Mouse (Mus musculus): ENCODE measurements at regions not wholly inside any gene's neighbourhood (a gene's known extent, or its start where the extent isn't known, plus 50 kb on each side); places are given as distances from the start of the nearest gene placed in this dataset.

GRCm38 (mm10) chr14:72004371-72004770 is 487.3 kb downstream of the Gm9195 start:
- H3K27ac ChIP-seq, result no peak overlapping the region
- peaks cover 7% of the 10 kb centered on the region; the same call in 1 of the 2 replicates for H3K4me1 ChIP-seq
- no peaks in the 10 kb centered on the region for H3K27me3 ChIP-seq (ENCODE audit: low read depth, poor library complexity, severe bottlenecking)
- DNase-seq (ENCODE audit: low spot score), result no peak
- no peaks in the 10 kb centered on the region for H3K9me3 ChIP-seq (replicated peaks)
- 84% methylated on average over 2 of the region's 2 CpGs for WGBS
- H3K4me3 ChIP-seq, result no peak overlapping the region
- H3K36me3 ChIP-seq, result no peaks in the 10 kb centered on the region

GRCm38 (mm10) chr14:72002205-72003138 is 489.2 kb downstream of the Gm9195 start:
- H3K27me3 ChIP-seq (ENCODE audit: low read depth, poor library complexity, severe bottlenecking), result no peaks in the 10 kb centered on the region
- no peak for DNase-seq (ENCODE audit: low spot score)
- peaks cover 7% of the 10 kb centered on the region; the same call in 1 of the 2 replicates for H3K4me1 ChIP-seq
- 70% methylated on average over 7 of the region's 7 CpGs for WGBS
- no peaks in the 10 kb centered on the region for H3K36me3 ChIP-seq
- no peak overlapping the region for H3K27ac ChIP-seq
- H3K4me3 ChIP-seq, result no peak overlapping the region
- H3K9me3 ChIP-seq (replicated peaks), result no peaks in the 10 kb centered on the region

- Histone ChIP-seq H3K36me3 (no peaks in the 10 kb centered on the region), H3K27ac (no peak overlapping the region), H3K27me3 (ENCODE audit: low read depth, poor library complexity, severe bottlenecking) (no peaks in the 10 kb centered on the region), H3K9me3 (replicated peaks) (no peaks in the 10 kb centered on the region), H3K4me3 (no peak overlapping the region), H3K4me1 (no peaks in the 10 kb centered on the region)
- WGBS, result 92% methylated on average over 4 of the region's 4 CpGs
- no peak for DNase-seq (ENCODE audit: low spot score)
These were observed 518.6 kb downstream of the Gm9195 start for GRCm38 (mm10) chr14:71973016-71973415.

GRCm38 (mm10) chr14:71972521-71972920 is 519.1 kb downstream of the Gm9195 start:
- 98% methylated on average over 1 of the region's 1 CpGs for WGBS
- H3K27ac ChIP-seq, result no peak overlapping the region
- no peaks in the 10 kb centered on the region for H3K4me1 ChIP-seq
- no peaks in the 10 kb centered on the region for H3K36me3 ChIP-seq
- no peak overlapping the region for H3K4me3 ChIP-seq
- DNase-seq (ENCODE audit: low spot score), result no peak
- no peaks in the 10 kb centered on the region for H3K9me3 ChIP-seq (replicated peaks)
- no peaks in the 10 kb centered on the region for H3K27me3 ChIP-seq (ENCODE audit: low read depth, poor library complexity, severe bottlenecking)

DNA sequence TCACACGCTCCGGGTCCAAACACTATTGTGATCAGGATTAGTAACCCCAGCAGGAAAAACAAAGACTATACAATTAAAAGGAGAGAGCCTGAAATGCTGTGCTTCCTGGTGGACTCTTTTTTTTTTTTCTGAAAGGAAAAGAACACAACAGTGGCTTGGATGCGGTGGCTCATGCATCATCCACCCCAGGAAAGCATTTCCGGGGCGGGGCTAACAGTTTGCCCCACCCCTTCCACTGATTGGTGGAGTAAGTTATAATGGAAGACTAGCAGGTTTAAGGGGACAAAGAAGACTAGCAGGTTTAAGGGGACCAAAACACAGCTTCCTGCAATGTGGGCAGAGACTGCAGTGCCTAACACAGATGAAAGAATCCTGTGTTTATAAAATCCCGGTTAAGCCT is 524.0 kb downstream of the Gm9195 start:
- H3K27me3 ChIP-seq (ENCODE audit: low read depth, poor library complexity, severe bottlenecking), result no peaks in the 10 kb centered on the region
- WGBS, result 72% methylated on average over 6 of the region's 6 CpGs
- no peak for DNase-seq (ENCODE audit: low spot score)
- H3K36me3 ChIP-seq, result no peaks in the 10 kb centered on the region
- H3K9me3 ChIP-seq (replicated peaks), result no peaks in the 10 kb centered on the region
- H3K27ac ChIP-seq, result no peak overlapping the region
- no peak overlapping the region for H3K4me3 ChIP-seq
- H3K4me1 ChIP-seq, result no peaks in the 10 kb centered on the region

DNA sequence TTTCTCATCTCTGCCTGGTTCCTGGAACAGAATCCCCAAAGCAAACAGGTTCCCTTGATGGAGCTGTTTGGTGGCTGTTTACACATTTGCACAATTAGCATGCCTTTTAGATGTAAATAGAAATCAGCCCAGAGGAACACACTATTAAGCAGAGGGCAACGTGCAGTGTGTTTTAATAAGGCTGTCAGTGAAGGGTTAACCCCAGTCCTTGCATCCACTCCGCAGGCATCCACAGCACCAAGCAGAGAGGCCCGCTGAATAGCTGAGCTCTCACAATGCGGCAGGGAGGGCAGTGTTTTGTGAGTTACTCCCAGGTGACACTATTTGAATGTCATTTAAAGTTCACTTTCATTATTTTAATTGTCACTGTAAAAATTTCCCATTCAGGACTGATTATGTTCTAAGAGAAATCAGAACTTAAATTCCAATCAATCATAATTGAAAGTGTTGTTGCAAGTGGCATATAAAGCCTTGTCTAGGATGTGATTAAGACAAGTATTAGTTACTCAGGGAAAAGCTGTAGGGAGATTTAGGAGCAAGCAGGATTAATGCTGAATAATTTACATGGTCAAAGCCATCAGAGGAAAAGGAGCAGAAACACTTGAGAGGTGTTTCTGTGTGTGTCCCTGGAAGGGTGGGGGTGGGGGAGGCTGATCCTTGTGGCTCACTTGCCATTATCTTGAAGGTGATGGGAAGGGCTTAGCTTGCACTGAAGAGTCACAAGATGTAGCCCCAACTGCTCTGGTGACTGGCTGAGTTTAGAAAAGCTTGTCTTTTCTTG is 528.1 kb downstream of the Gm9195 start:
- no peak for DNase-seq (ENCODE audit: low spot score)
- Histone ChIP-seq H3K36me3 (no peaks in the 10 kb centered on the region), H3K9me3 (replicated peaks) (no peaks in the 10 kb centered on the region), H3K4me1 (no peaks in the 10 kb centered on the region), H3K27ac (no peak overlapping the region), H3K4me3 (no peak overlapping the region), H3K27me3 (ENCODE audit: low read depth, poor library complexity, severe bottlenecking) (no peaks in the 10 kb centered on the region)
- 5% methylated on average over 4 of the region's 4 CpGs for WGBS

DNA sequence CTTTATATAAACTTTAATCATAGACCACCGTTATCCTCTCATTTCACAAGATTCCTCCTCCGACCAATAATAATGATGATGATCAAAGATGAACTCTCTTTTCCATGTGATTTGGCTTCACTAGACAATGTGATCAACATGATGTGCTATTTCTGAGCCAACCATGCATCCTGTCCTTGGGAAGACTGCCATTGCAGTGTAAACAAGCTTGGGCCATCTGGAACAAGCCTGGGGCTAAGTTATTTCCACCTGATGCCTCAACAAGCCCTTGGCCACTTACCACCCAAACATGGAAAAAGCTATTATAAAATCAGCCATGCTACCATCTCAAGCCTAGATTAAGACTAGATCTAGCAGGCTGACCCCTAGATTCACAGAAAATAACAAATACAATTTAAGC is 542.9 kb downstream of the Gm9195 start:
- WGBS, result 95% methylated on average over 2 of the region's 2 CpGs
- no peak overlapping the region for H3K4me3 ChIP-seq
- no peaks in the 10 kb centered on the region for H3K27me3 ChIP-seq (ENCODE audit: low read depth, poor library complexity, severe bottlenecking)
- H3K4me1 ChIP-seq, result no peaks in the 10 kb centered on the region
- no peaks in the 10 kb centered on the region for H3K9me3 ChIP-seq (replicated peaks)
- no peak overlapping the region for H3K27ac ChIP-seq
- DNase-seq (ENCODE audit: low spot score), result no peak
- no peaks in the 10 kb centered on the region for H3K36me3 ChIP-seq

DNA sequence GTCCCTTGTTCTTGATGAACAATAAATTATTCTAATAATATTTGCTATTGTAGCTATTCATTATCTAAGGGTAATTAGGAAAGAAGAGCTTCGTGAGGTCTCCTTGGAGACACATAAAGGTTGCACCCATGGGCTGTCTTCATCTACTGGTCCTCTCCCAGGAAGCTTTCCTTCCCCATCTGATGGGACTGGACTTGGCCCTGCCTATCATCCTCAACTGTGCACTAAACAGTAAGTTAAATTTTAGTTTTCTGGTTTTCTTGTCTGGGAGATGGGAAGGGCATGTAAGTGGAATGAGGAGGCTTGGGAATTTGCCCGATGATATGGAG is 554.5 kb downstream of the Gm9195 start:
- WGBS, result 92% methylated on average over 2 of the region's 2 CpGs

DNA sequence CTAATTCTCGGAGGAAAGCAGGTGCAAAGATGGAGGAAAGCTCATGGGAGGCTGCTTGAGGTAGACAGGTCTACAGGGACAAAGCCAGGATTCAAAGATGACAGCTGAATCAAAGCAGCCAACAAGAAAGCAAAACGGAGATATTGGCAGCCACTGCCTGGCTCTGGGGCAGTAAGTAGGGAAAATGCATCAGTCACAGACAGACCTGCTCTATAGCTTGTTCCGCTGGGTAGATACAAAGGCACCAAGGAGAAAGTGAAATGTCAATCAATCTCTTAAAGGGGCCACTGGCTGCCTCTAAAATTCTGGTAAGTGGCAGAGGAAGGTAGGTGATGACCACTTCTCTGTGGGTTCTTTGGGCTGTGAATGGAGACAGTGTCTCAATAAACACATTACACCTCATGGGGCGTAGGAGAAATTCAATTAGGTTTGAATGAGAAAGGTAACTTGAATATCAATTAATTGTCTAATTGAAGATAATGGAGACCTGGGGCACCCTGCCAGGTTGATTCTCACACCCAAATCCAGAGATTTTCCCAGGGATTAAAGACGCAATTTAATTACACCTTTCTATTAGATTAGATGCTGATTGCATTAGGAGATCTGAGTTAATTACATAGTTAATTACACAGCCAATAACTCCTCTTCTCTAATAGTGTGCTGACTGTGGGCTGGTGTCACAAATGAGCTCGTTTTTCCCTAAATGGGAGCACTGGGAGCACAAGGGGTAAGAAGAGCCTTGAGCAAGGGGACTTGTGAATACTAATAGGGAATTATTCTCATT is 555.1 kb downstream of the Gm9195 start:
- H3K9me3 ChIP-seq (replicated peaks), result no peaks in the 10 kb centered on the region
- H3K27ac ChIP-seq, result no peak overlapping the region
- H3K4me1 ChIP-seq, result no peaks in the 10 kb centered on the region
- no peaks in the 10 kb centered on the region for H3K36me3 ChIP-seq
- H3K4me3 ChIP-seq, result no peak overlapping the region
- 68% methylated on average over 6 of the region's 6 CpGs for WGBS
- no peaks in the 10 kb centered on the region for H3K27me3 ChIP-seq (ENCODE audit: low read depth, poor library complexity, severe bottlenecking)
- no peak for DNase-seq (ENCODE audit: low spot score)

More for the DNA sequence above, 554.5 kb downstream of the Gm9195 start:
- Histone ChIP-seq H3K36me3 (no peaks in the 10 kb centered on the region), H3K9me3 (replicated peaks) (no peaks in the 10 kb centered on the region), H3K4me3 (no peak overlapping the region), H3K27me3 (ENCODE audit: low read depth, poor library complexity, severe bottlenecking) (no peaks in the 10 kb centered on the region), H3K4me1 (no peaks in the 10 kb centered on the region), H3K27ac (no peak overlapping the region)
- no peak for DNase-seq (ENCODE audit: low spot score)

DNA sequence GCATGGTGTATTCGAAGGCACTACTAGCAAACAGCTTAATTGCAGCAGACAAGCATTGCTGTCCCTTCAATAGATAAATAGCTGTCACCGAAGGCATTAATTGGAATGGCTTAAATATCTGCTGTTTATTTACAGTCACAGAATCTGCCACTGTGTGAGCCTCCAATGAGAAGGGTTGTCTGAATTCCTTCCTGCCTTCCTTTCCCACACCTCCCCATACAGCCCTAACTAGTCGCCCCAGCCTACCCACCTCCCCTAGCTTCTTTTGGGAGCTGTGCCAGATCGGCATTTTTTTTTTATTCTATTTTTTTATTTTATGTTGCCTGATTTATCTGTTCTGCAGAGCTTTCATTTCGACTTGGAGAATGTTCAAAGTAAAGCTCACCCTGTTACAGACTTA is 575.7 kb downstream of the Gm9195 start:
- H3K27me3 ChIP-seq (ENCODE audit: low read depth, poor library complexity, severe bottlenecking), result no peaks in the 10 kb centered on the region
- 65% methylated on average over 5 of the region's 5 CpGs for WGBS
- no peaks in the 10 kb centered on the region for H3K4me1 ChIP-seq
- no peaks in the 10 kb centered on the region for H3K36me3 ChIP-seq
- DNase-seq (ENCODE audit: low spot score), result no peak
- no peak overlapping the region for H3K4me3 ChIP-seq
- H3K27ac ChIP-seq, result no peak overlapping the region
- no peaks in the 10 kb centered on the region for H3K9me3 ChIP-seq (replicated peaks)

DNA sequence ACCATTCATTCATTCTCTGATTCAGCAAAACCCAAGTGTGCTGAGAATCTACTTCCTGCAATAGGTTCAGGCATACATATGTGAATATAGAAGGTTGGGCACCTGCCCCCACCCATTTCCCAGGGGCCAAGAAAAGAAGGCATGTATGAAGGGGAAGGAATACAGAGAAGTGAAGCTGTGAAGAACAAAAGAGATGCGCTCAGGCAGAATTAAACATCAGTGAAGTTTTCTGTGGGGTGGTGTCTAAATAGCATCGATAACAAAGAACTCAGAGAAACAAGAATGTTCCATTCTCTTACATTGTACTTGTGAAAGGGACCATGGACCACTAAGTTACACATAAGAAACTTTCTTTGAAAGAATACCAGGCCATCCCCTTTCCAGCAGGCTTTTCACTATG is 580.7 kb downstream of the Gm9195 start:
- no peaks in the 10 kb centered on the region for H3K27me3 ChIP-seq (ENCODE audit: low read depth, poor library complexity, severe bottlenecking)
- no peaks in the 10 kb centered on the region for H3K36me3 ChIP-seq
- H3K4me3 ChIP-seq, result no peak overlapping the region
- DNase-seq (ENCODE audit: low spot score), result no peak
- H3K4me1 ChIP-seq, result no peaks in the 10 kb centered on the region
- H3K27ac ChIP-seq, result no peak overlapping the region
- no peaks in the 10 kb centered on the region for H3K9me3 ChIP-seq (replicated peaks)
- 96% methylated on average over 2 of the region's 2 CpGs for WGBS

- no peaks in the 10 kb centered on the region for H3K27me3 ChIP-seq (ENCODE audit: low read depth, poor library complexity, severe bottlenecking)
- 0 out of 2 replicates have a peak, but pooled peaks cover 3% of the 10 kb centered on the region for H3K4me1 ChIP-seq
- WGBS, result 71% methylated on average over 4 of the region's 4 CpGs
- H3K9me3 ChIP-seq (replicated peaks), result no peaks in the 10 kb centered on the region
- H3K27ac ChIP-seq, result no peak overlapping the region
- H3K36me3 ChIP-seq, result no peaks in the 10 kb centered on the region
- DNase-seq (ENCODE audit: low spot score), result no peak
- no peak overlapping the region for H3K4me3 ChIP-seq
These were observed 596.2 kb downstream of the Gm9195 start for GRCm38 (mm10) chr14:71895468-71895867.

DNA sequence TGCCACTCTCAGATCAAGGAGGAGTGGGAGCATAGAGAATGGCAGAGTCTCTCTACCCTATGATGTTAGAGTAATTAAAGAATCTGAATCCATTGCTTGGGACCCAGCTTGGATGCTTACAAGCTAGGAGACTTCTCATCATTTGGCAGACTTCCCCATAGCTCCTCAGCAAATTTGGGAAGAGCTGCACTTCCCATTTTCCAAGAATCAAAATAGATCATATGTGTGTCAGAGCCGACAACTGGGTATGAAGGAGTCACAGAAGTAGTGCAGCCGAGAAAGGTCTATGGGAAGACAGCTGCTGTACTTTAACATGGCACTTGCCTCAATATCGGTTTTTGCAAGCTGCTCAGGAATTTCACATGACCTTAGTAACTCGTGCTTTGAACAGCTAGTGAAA is 596.8 kb downstream of the Gm9195 start:
- DNase-seq (ENCODE audit: low spot score), result no peak
- no peaks in the 10 kb centered on the region for H3K9me3 ChIP-seq (replicated peaks)
- no peak overlapping the region for H3K4me3 ChIP-seq
- 0 out of 2 replicates have a peak, but pooled peaks cover 3% of the 10 kb centered on the region for H3K4me1 ChIP-seq
- no peaks in the 10 kb centered on the region for H3K27me3 ChIP-seq (ENCODE audit: low read depth, poor library complexity, severe bottlenecking)
- no peaks in the 10 kb centered on the region for H3K36me3 ChIP-seq
- 85% methylated on average over 4 of the region's 4 CpGs for WGBS
- no peak overlapping the region for H3K27ac ChIP-seq

Data from limb, embryonic 10.5 days (tissue).